Mouse (Mus musculus) CH12.LX (cell line): ENCODE results near the gene Kpna6.

Experiments used
- CTCF ChIP-seq, 2 experiments: IDR thresholded peaks in 1 of 2; conservative IDR thresholded peaks in 1 of 2; 2 replicates each; pipeline ENCODE4 v1.5.1; 2011 to 2012; ENCODE audit warnings: low read depth in 2 of 2, low read length in 2 of 2, improper control_type of control experiment in 1 of 2, inconsistent platforms in 1 of 2, mild to moderate bottlenecking in 1 of 2, moderate library complexity in 1 of 2
- EP300 ChIP-seq: IDR thresholded peaks from 2 replicates; pipeline ENCODE4 v1.6.1; 2011; ENCODE audit warnings: low read length, improper control_type of control experiment
- HCFC1 ChIP-seq: IDR thresholded peaks from 2 replicates; pipeline ENCODE4 v1.6.1; 2012; ENCODE audit warnings: low read depth, mild to moderate bottlenecking, inconsistent platforms, low read length, improper control_type of control experiment
- JUND ChIP-seq: conservative IDR thresholded peaks from 2 replicates; pipeline ENCODE4 v1.6.1; 2011; ENCODE audit warnings: low read depth, low read length, improper control_type of control experiment
- MAFK ChIP-seq: IDR thresholded peaks from 2 replicates; pipeline ENCODE4 v1.6.1; 2011; ENCODE audit warnings: low read length, improper control_type of control experiment; ENCODE audit not compliant: insufficient replicate concordance
- NRF1 ChIP-seq: IDR thresholded peaks from 2 replicates; pipeline ENCODE4 v1.6.1; 2014; ENCODE audit warnings: low read depth, mild to moderate bottlenecking, inconsistent platforms, low read length, improper control_type of control experiment, moderate library complexity
- POLR2A ChIP-seq: IDR thresholded peaks from 2 replicates; pipeline ENCODE4 v1.6.1; 2011; ENCODE audit warnings: low read depth, mild to moderate bottlenecking, improper control_type of control experiment, low read length
- SIN3A ChIP-seq: IDR thresholded peaks from 2 replicates; pipeline ENCODE4 v1.6.1; 2012; ENCODE audit warnings: low read length, improper control_type of control experiment, inconsistent platforms
- SMC3 ChIP-seq: IDR thresholded peaks from 2 replicates; pipeline ENCODE4 v1.6.1; 2011; ENCODE audit warnings: low read depth, low read length, improper control_type of control experiment
- ZMIZ1 ChIP-seq: IDR thresholded peaks from 2 replicates; pipeline ENCODE4 v1.6.1; 2012; ENCODE audit warnings: low read depth, mild to moderate bottlenecking, inconsistent platforms, low read length, improper control_type of control experiment

DNA sequence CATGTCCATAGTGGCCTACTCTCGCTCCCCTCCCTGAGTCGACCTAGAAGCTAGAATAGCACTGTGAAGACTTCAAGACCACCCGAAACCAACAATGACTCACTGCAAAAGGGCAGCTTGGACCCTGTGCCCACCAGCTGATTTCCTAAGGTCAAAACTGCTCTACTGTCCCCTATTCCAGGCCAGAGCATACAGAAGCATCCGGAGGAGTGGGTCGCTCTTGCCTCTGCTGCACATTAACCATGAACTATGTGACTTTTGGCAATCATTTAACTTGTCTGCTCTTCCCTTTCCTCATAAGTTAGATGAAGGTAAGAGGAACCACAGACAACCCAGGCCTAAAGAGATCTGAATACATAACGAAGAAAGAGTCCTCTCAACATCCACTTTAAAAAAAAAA lies 12.0 kb upstream of the Kpna6 start:
- no peak for TF ChIP-seq ZMIZ1
- TF ChIP-seq EP300 = no peak
- TF ChIP-seq POLR2A = no peak
- TF ChIP-seq NRF1 = no peak
- TF ChIP-seq CTCF (conservative IDR thresholded peaks at IDR 0.05 in 1 of 2, IDR thresholded peaks at IDR 0.05 in 1 of 2; ENCODE audit: low read depth in 2 of 2, low read length in 2 of 2) = no peak
- TF ChIP-seq SMC3 = no peak
- no peak for TF ChIP-seq SIN3A
- no peak for TF ChIP-seq JUND
- TF ChIP-seq HCFC1 = no peak
- no peak for TF ChIP-seq MAFK
